1 mouse cellular context compared by ENCODE assay signal in genomic region chr12:4431978-4432377, GRCm38 (mm10).
TF ChIP-seq lines count a peak whose summit lies in the region.

No protein-coding gene starts in this region.

TF ChIP-seq in MEL, 35 proteins besides CTCF, POLR2A, EP300 and RAD21 (continued from another document):
- no peak for TF ChIP-seq MEF2A (IDR thresholded peaks at IDR 0.05; ENCODE audit: extremely low read depth, insufficient replicate concordance, low read depth, low read length, poor library complexity, severe bottlenecking)
- TF ChIP-seq USF1 (IDR thresholded peaks at IDR 0.05; ENCODE audit: low read depth, low read length) = no peak
